Mouse (Mus musculus) right cerebral cortex, postnatal 4 days (tissue): Measurements from ENCODE around the gene Phospho1.

Experiments used
- DNase-seq: peaks from one replicate; pipeline ENCODE4 v3.0.0-alpha.2; 2022

The Phospho1 gene

DNA sequence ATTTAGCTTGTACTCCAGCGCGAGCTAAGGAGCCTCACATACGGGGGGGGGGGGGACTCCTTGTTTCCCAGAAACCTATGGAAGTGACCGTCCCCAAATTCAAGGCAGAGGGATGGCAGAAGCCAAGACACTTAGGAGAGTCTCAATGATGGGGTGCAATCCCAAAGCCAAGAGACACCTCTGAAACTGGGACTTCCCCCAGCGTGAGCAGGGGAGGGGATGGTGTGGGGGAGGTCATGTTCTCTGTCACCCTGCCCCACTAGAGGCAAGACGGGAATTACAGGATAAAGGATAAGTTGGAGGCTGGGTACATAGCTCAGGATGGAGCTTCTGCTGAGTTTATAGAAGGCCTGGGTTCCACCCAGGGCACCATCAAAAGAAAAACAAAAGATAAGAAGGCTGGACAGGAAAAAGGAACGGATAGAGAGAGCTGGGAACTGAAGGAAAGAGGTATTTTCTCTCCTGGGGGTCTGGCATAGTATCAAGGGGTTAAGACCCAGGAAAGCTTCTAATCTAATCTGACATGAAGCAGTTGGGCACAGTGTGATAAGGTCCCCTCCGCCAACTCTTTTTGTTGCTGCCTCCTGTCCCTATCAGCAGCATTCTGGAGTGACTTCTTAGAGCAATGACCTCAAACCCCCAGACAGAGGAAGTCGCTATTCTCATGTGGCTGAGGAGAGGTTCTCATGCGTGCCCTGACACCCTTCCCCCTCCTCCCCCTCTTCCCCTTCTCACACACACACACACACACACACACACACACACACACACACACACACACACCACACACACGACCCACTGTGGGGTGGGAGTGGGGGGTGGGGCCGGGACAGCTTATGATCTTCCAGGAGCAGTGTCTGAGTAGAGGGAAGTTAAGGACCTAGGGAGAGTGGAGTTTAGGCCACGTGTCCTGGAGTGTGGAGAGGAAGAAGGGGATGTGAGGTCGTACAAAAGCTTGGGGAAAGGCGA, 10.7 kb downstream of the Phospho1 start:
- no peak for DNase-seq

- no peak for DNase-seq
Observed at GRCm38 (mm10) chr11:95835832-95836231, 11.5 kb downstream of the Phospho1 start.

DNA sequence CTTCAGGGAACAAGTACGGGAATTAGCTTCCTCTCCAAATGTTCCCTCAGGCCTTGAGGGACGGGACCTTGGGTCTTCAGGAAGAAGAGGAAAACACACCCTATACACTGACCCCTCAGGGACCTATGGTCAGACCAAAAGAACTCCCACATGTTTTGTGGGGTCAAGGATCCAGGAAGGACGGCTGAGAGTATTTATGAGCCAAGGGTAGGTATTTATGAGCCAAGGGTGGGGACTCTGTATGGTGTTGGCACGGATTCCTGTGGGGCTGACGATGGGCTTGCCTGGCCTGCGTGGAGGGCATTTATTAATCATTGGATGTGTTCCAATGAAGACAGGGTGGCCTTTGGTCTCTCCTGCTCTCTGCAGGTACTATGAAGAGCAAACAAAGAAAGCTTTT, 12.1 kb downstream of the Phospho1 start:
- DNase-seq: no peak

GRCm38 (mm10) chr11:95837059-95837458, 12.8 kb downstream of the Phospho1 start, which contains the start of gene Gngt2:
TSS of gene Gngt2 (plus strand) at chr11:95837216.
- peak; percentile 69 for DNase-seq

DNA sequence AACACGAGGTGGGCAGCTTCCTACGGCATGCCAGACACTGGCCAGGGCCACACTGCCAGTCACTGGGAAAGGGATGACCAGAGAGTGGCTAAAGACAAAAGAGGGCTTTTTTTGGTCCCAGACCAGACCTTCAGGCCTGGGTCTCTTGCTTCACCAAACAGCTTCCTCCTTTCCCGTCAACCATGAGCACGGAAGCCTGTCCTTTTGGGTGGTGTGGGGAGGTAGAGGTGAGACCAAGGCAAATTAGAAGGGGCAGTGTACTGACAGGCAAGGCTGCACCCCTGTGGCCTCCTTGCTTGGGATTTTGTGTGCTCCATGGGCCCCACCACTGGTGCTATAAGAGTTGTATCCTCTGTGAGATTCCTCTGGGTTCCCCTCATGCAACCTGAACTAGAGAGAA, 14.3 kb downstream of the Phospho1 start:
- no peak for DNase-seq

DNA sequence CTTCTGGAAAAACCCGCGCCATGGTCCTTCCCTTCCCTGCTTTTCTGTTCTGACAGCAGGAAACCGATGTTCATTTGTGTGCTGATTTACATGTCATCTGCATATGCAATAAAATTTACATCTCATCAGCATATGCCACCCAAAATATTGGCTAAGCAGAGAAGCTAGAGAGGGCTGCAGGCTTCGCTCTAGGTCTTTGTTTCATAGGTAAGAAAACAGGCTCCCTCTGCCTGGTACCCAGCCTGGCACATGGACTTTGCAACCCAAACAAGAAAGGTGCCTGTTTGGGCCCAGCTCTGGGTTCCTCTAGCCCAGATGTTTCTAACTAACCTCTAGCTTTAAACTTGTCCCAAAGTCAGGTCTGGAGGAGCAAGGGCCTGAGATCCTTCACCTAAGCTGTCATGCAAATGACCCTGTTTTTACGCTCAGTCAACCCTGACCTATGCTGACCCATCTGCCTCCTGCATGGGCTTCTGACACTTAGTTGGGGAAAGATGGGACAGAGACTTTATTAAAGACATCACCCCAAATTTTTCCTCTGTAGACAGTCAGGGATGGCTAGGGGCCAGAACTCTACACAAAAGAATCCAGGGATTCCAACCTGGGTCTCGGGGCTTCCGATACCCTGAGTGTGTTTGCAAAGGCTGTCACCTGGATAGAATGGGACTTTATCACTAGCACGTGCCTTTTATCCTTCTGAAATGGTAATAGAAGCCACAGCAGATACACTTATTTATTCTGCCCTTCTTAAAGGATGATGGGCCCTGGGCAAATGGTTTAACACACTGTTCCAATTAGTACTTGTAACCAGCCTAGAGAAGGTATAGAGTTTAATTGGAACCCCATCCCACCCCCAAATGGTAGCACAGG, 14.9 kb downstream of the Phospho1 start:
- no peak for DNase-seq

DNA sequence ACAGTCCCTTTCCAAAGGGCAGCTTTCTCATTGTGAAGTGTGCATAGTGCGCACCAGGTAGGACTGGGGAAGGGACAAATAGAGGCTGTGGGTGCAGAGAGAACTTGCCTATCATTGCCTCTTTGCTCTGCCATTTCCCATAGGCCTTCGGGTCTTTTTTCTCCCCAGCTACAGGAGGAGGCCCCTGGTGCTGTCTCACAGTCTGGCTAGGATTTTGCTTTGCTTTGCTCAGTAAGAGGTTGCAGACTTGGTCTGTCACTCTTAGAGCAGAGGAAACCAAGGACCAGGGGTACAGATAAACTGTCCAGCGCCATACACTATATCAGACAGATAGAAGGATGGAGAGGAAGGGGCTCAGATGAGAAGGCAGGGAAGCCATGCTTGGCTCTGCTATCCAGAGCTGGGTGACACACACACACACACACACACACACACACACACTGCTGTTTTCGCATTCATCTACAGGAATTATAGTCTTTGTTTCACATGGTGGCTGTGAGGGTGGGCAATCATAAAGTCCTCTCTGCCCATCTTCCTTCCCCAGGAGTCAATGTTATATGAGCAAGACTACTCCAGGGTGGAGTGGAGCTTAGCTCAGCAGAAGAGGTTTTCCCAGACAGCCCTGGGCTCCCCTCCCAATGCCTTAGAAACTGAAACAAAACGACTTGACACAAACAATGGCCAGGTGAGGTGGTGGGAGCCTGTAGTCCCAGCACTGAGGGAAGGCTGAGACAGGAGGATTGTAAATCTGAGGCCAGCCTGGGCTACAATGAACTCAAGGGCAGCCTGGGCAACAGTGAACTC, 16.6 kb downstream of the Phospho1 start:
- DNase-seq: no peak

DNA sequence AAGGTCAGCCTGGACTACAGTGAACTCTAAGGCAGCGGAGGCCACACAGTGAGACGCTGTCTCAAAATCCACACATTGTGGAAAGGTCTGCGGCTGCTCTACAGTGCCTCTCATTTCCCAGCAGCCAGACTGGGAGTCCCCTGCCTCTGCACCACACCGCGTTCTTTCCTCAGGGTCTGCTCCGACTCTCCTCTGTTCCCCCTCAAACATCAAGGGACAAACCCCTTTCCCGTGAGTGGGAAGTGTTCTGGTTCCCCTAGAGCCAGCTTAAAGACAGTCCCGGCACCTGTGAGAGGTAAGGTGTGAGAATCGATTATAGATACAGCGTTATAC, 17.2 kb downstream of the Phospho1 start:
- DNase-seq: no peak

- DNase-seq: no peak
Observed at GRCm38 (mm10) chr11:95842074-95842681, 17.9 kb downstream of the Phospho1 start, which contains the start of gene Abi3. TSS of gene Abi3 (minus strand) at chr11:95842476.

GRCm38 (mm10) chr11:95842953-95843352, 18.7 kb downstream of the Phospho1 start:
- DNase-seq: no peak

- no peak for DNase-seq
Observed at GRCm38 (mm10) chr11:95843421-95843950, 19.2 kb downstream of the Phospho1 start.

DNA sequence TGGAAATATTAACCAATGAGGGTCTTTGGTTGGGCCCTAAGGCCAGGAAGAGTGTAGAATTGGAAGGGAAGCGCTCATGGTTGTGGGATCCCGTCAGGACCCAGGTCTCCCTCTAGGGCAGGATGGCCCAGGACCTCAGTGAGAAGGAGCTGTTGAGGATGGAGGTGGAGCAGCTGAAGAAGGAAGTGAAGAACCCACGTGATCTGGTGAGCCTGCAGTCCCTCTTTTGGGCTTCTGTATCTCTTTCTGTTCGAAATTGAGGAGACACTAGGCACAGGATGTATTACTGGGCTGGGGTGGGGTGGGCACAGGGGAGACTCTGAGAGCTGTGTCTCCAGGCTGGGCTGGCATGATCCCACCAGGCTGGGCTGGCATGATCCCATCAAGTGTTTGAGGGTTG, 20.6 kb downstream of the Phospho1 start:
- DNase-seq: no peak

- no peak for DNase-seq
Observed at GRCm38 (mm10) chr11:95850898-95851297, 26.6 kb downstream of the Phospho1 start.

- DNase-seq: peak; percentile 55
Observed at GRCm38 (mm10) chr11:95853684-95854083, 29.4 kb downstream of the Phospho1 start.

DNA sequence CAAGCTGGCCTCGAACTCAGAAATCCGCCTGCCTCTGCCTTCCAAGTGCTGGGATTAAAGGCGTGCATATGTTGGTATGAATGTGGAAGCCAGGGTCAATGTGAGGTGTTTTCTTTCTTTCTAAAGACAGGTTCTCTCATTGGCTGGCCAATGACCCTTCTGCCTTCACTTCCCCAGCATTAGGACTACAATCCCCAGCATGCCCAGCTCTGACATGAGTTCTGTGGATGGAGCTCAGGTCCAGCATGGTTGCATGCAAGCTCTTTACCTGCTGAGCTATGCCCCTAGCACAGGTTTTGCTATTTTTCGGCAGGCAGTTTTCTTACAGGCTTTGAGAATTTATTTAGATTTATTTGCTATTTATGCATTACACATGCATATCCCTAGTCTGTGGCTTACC, 33.0 kb downstream of the Phospho1 start:
- no peak for DNase-seq

DNA sequence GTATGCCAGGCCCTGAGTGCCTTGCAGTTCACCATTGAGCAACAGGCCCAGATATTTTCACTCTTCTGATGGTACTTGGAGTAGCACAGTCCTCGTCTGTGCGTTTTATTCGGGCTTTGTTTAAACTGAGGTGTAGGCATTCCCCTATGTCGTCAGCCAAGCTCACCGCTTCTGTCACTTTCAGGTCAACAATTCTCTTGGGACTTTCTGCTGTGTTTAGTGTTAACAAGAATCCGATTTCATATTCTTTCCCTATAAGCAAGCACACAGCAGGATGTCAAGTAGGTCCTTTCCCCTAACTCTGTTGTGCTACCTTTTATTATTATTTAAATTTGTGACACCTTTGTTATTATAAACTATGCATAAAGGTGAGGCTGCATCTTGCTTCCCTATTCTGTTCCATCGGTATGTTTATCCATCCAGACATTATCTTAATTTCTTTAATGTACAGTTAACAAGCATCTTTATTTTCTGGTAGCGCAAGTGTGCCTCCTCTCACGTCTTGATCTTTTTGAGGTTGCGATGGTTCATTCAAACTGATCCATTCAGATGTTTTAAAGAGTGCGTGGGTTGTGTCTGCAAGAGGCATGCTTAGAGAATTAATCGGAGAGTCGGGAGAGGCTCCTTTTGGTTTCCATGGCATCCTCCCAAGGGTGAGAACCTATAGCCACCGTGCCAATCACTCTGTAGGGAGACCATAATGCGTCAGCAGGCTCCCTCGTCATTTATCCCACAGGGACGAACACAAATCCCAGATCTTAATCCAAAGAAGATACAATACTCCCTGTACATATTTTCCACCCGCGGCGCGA, 33.6 kb downstream of the Phospho1 start:
- DNase-seq: no peak

GRCm38 (mm10) chr11:95858528-95859467, 34.5 kb downstream of the Phospho1 start:
- peak; percentile 98 for DNase-seq

DNA sequence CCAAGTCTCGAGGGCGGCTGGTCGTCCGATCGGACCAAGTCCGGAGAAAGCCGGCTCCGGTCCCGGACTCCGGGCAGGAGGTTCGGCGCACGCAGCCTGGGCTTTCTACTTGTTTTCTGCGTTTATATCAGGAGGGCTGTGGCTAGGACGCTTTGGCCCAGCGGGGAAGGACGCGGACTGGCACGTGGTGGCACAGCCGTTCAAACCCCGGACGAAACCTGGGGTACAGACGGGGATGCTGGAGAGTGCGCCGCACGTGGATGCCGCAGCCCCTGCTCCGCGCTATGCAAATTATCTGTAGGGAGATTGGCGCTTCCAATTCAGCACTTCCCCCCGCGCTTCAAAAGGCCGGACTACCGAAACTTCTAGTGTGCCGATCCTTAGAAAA, 35.2 kb downstream of the Phospho1 start:
- DNase-seq: peak; percentile 66

DNA sequence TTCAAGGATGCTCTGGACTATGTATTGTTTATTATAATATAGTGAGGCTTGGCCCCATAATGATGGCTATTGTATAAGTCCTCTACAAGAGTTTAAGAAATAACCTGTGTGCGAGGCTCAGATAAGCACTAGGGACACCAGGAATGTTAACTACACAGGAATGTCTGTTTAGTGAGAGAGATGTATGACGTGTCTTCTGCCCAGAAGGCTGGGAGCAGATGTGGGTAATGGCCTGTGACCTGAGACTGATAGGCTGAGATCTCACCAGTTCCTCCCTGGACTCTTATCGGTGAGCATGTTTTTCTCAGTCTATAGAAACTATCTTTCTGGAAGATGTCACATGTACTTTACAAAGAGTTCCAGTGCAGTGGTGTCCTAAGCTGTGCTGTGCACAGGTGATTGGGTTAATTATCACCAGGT, 35.8 kb downstream of the Phospho1 start:
- DNase-seq: no peak

DNA sequence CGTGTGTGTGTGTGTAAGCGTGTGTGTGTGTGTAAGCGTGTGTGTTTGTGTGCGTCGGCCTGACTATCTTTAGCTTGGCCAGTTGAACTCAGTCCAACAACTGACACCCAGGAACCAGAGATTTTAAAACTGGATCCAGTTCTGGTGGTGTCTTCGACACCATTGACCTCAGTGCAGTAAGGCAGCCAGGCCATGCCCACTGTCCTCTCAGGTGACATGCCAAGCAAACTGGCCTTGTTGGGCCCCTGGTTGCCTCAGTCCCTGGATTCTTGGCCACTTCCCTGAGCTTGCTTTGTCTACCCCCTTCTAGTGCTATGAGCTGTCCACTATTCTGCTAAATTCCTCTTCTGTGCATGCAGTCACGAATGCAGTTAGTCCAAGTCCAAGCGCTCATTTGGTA, 37.1 kb downstream of the Phospho1 start:
- DNase-seq: no peak
